Mouse (Mus musculus) induced T-regulatory cell, adult 2 months (primary cell): ENCODE measurements around the gene Fto.
A peak's percentile ranks its signal among the peaks of the same experiment; 100 is the strongest.

Experiments used
- DNase-seq: peaks from one replicate; pipeline ENCODE4 v3.0.0-alpha.2; 2012; ENCODE audit warnings: low read depth

Gene Fto

GRCm38 (mm10) chr8:91312835-91313832 is at the start of gene Fto, which contains the start of gene Rpgrip1l:
TSS of gene Fto (plus strand) at chr8:91313525.
TSS of gene Rpgrip1l (minus strand) at chr8:91313262.
- DNase-seq, result peak; percentile 99

DNA sequence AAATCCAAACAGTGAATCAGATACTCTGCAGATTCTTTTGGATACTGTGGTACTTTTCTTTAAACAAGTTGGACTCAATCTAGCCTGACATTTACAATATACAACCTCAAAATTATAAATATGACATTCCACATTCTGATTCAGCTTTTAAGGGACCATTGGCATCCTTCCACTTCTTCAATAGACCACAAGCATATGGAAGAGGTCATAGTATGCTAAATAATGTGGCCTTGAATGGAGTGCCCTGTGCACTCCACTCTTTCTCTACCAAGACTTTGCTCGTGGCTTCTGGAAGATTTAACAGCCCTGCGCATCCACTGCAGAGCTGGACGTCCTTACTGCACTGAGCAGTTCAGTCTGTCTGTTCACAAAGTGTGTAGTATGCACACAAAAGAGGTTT is 49.4 kb upstream of the Fto start:
- DNase-seq, result no peak

DNA sequence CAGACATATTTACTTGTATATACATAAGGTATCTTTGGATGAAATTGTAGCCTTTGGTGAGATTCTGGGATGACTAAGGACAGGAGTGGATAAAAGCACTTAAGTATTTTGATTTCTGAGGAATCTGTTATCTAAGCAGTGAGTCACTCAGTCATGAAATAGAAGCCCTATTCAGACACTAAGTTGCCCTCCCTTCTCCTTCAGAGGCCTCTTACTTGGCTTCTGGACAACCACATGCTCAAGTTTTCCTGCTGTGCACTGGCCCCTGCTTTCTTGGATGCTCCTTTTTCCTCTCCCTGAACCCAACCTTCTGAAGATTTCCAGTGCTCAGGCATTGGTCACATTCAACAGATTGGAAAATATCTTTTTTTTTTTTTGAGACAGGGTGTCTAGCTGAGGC is 48.8 kb upstream of the Fto start:
- DNase-seq, result no peak

- no peak for DNase-seq
Measured at GRCm38 (mm10) chr8:91269374-91269958, 43.9 kb upstream of the Fto start.

- no peak for DNase-seq
Measured at GRCm38 (mm10) chr8:91273493-91273892, 39.8 kb upstream of the Fto start.

- DNase-seq, result peak; percentile 14
Measured at GRCm38 (mm10) chr8:91276337-91276736, 37.0 kb upstream of the Fto start.

- no peak for DNase-seq
Measured at GRCm38 (mm10) chr8:91278060-91278459, 35.3 kb upstream of the Fto start.

DNA sequence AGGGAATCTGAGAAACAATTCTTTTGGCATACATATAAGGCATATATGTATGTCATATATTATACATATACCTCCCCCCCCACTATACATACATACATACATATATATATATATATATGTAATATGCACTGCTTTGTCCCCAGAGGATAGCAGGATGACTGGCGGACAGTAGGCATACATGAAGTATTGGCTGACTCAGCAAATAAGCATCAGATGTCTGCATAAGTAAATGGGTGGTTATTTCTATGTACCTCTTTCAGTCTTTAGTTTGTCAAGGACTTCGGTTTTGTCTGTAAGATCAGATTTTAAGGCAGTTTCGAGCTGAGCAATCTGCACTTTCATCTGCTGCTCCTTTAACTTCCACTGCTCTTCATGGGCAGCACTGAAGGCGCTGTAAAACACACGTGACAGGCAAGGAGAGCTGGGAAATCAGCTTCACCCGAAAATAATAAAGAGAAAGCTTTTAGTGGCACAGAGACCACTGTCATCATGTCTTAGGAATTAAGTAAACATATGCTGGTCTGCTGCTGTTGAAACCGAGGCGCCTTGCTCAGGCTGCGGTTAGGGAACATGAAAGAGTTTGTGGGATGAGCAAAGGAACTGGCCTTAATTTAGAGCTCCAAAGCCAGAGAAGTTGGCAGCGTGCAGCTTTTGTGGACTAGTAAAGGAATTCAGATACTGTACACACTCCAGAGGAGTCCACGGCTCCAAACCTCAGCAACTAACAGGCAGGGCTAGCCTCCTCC is 32.7 kb upstream of the Fto start:
- no peak for DNase-seq

GRCm38 (mm10) chr8:91281545-91281944 is 31.8 kb upstream of the Fto start:
- DNase-seq, result no peak

- DNase-seq, result no peak
Measured at GRCm38 (mm10) chr8:91282655-91283054, 30.7 kb upstream of the Fto start.

DNA sequence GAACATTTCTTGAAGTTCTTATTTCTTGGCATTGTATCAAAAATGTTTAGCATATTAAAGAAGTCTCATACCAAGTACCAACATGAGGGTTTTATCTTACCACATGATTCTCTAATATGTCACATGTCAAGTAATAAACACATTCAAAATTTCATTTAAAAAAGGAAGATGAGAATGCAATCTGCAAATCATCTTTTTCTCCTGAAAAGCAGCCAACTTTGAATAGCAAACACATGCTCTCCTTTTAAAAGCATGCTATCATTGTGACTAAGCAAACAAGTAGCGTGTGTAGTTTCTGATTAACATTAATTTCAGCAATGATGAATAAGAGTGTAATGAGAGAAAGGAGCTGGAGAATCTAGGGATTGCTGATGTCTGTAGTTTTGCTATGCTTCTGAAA is 29.5 kb upstream of the Fto start:
- DNase-seq, result no peak

- DNase-seq, result no peak
Measured at GRCm38 (mm10) chr8:91286237-91286636, 27.1 kb upstream of the Fto start.

- DNase-seq, result no peak
Measured at GRCm38 (mm10) chr8:91290576-91290975, 22.7 kb upstream of the Fto start.

DNA sequence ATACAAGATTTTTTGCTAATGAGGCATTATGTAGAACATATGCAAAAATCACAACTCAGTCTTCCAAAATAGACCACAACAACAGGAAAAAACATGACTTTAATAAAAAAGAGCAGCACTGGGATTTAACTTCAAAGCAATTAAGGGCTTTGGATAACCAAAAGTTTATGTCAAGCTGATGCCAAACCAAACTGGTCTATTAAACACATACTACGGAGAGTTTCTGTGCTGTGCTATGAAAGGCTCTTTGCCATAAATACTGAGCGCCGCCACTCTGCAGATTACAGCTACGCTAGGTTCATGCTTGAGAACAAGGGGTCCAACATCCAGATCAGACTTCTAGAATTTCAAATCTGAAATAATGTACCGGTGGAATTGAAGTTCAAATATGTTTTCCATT is 17.5 kb upstream of the Fto start:
- DNase-seq, result no peak

GRCm38 (mm10) chr8:91298672-91299071 is 14.7 kb upstream of the Fto start:
- DNase-seq, result no peak

GRCm38 (mm10) chr8:91304481-91305386 is 8.6 kb upstream of the Fto start:
- no peak for DNase-seq

DNA sequence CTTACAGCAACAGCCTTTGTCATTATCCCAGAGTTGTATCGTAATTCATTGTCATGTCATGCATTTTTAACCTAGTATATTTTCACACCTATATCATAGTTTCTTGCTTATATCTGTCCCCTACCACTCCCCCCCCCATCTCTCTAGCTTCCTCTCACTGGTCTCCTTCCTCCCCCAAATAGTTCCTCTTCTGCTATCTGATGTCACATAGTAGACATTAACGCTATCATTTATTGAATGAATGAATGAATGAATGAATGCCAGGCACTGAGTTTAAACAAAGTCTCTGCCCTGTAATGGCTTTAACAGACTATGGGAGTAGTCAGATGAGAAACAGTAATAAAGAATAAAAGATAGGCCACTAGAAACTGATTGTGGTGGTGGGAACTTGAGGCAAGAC is 983 bp upstream of the Fto start:
- DNase-seq, result no peak

DNA sequence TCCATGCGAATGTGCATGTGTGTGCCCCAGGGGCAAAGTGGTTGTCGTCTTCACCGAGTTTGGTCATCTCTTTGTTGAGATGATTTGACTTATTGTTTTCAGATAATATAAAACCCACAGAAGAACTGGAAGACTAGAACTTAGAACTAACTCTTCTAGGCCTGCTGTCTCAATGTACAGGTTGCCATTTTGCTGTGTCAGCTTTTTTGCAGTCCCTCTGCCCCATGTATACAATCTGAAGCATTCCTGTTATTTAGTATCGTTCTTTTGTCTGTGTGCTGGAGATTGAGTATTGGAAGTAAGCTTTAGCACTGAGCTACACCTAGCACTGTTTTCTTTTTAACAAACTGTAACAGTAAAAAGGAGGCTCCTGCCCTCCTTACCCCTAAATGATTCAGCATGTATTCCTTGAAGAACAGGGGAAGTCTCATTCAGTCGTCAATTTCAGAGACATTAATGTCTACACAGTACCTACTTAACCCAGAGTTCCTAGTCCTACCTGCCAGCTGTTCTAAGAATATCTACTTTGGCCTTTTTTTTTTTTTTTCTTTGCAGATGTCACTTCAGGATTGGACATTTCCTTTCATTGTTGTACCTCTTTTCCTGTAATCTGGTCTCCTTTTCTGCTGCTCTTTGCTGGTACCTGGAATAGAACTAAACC is 4.4 kb downstream of the Fto start:
- DNase-seq, result no peak

DNA sequence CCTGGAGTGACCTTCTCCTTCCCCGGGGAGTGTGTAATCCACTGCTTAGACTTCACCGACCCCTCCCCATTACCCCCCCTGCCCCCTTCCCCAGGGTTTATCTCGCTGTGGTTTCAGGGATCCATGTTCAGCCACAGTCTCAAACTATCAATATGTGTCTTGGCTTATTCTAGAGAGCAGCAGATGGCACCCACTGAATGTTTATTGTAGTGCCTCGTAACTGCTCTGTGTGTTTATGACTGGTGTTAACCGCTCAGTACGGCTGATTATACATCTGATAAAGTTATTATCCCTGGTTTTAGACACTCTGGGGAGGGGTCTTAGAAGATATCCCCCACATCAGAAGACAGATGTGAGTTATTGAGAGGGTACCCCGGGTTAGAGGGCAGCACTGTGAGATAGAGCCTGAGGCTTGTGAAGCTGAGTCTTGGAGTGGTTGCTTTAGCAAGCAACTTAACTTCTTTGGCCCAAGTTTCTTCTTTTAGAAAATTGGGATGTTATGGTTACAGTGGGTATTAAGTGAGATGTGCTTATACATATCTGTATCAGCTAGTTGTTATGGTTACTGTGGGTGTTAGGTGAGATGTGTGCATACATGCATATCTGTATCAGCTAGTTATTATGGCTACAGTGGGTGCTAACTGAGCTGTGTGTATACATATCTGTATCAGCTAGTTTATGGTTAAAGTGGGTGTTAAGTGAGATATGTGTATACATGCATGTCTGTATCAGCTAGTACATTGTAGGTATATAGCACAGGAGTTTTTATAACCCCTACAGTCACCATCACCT is 5.8 kb downstream of the Fto start:
- DNase-seq, result no peak

DNA sequence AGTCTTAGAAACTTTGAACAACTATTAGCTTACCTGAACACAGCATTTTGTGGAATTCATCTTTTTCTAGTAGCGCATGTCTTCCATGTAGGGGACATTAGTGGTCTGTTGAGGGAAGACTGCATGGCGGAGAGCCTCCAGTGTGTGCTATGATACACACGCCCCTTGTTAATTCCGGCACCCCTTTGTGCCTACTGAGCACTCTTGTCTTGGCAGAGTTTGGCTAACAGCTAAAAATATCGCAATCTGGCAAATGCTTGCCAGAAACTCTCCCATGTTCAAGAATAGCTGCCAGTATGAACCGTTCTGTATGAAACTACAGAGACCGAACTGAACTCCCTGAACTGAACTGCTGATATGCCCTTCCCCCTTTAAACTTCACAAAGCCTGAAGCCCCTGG is 10.2 kb downstream of the Fto start:
- no peak for DNase-seq
